Mouse (Mus musculus): Measurements from ENCODE around the gene Rpl18a. TPM values are rescaled to one million over a fixed set of nuclear protein-coding genes. Genes with fewer than 3 reads are reported as not detected.

Gene Rpl18a
- total RNA-seq (2014; fragmentation: Nextera tagmentation) (5,658 and 6,549 TPM in 2 replicates), total RNA-seq (2017) (2,742 and 3,425 TPM in 2 replicates)

DNA sequence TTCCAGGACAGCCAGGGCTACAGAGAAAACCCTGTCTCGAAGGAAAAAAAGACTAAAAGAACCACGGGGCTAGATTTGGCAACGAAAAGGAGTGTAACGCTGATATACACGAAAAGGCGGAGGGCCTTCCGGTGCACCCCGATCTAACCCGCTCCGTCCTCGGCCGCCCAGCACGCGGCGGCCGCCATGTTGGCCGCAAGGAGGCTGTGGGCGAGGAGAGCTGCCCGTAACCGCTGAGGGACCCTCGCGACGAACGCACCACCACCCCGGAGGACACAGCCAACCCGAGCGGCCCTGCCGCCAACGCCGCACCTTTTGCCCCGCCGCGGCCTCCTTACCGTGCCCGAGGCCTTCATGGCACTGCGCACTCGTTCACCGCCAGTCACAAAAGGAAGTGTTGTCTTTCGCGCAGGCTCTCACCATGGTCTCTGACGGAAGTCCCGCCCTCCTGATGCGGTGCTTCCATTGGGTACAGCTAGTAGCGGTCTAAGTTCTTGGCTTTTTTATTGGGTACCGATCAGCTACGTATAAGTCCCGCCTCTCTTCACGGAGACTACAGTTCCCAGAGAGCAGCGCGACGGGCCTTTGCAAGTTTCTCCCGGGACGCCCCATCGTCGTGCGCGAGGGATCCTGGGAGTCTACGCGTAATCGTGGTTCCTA lies at the start of gene Rpl18a:
Gene Rpl18a (minus strand): TSS at position 392 of the 660 bp plus-strand sequence.
- peak; percentile 86 for ATAC-seq (replicated peaks; ENCODE audit: poor library complexity, severe bottlenecking)

DNA sequence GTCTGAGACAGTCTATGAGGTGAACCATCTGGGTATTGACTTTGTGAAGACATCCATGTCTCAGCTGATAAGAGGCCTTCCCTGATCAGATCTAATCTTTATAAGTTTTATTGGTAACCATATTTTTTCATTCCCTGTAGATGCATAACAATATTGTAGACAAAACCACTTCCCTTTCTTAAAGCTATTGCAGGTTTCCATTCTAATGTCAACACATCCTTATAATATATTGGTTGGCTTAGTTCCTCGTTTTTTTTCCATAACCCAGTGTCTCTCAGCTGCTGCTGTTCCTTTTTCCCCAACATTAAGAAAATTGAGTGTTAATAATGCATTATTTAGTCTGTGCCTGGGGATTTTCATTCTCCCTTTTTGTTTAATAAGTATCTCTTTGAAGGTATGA lies 46.0 kb upstream of the Rpl18a start:
- peak; percentile 74 for ATAC-seq (replicated peaks; ENCODE audit: poor library complexity, severe bottlenecking)

- ATAC-seq (replicated peaks; ENCODE audit: poor library complexity, severe bottlenecking) = peak; percentile 30; the same call in 1 of the 2 replicates
These were observed 44.3 kb upstream of the Rpl18a start for GRCm38 (mm10) chr8:70941478-70941877.

GRCm38 (mm10) chr8:70937200-70937599 lies 40.0 kb upstream of the Rpl18a start:
- no peak for ATAC-seq (replicated peaks; ENCODE audit: poor library complexity, severe bottlenecking)

GRCm38 (mm10) chr8:70934786-70935185 lies 37.6 kb upstream of the Rpl18a start:
- ATAC-seq (replicated peaks; ENCODE audit: poor library complexity, severe bottlenecking) = no peak

- ATAC-seq (replicated peaks; ENCODE audit: poor library complexity, severe bottlenecking) = no peak
These were observed 35.8 kb upstream of the Rpl18a start for GRCm38 (mm10) chr8:70933036-70933435.

GRCm38 (mm10) chr8:70931731-70932130 lies 34.5 kb upstream of the Rpl18a start:
- ATAC-seq (replicated peaks; ENCODE audit: poor library complexity, severe bottlenecking) = no peak

- ATAC-seq (replicated peaks; ENCODE audit: poor library complexity, severe bottlenecking) = no peak
These were observed 31.6 kb upstream of the Rpl18a start for GRCm38 (mm10) chr8:70928778-70929322.

DNA sequence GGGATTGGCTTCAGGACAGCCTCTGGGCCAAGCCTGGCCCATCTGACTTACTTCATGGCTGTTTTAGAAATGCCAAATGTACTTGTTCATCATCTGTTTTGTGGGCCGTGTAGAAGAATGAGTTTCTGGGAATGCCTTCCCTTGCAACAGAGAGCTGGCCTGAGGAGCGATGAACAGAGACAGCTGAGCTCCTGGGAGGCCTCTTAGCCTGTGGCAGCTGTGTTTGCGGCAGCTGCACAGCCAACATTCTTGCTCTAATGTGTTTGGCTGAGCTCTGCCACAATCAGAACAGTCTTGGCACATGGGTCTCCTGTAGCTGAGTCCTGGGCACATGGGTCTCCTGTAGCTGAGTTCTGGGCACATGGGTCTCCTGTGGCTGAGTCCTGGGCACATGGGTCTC lies 30.9 kb upstream of the Rpl18a start:
- no peak for ATAC-seq (replicated peaks; ENCODE audit: poor library complexity, severe bottlenecking)

- no peak for ATAC-seq (replicated peaks; ENCODE audit: poor library complexity, severe bottlenecking)
These were observed 29.2 kb upstream of the Rpl18a start for GRCm38 (mm10) chr8:70926396-70926795.

DNA sequence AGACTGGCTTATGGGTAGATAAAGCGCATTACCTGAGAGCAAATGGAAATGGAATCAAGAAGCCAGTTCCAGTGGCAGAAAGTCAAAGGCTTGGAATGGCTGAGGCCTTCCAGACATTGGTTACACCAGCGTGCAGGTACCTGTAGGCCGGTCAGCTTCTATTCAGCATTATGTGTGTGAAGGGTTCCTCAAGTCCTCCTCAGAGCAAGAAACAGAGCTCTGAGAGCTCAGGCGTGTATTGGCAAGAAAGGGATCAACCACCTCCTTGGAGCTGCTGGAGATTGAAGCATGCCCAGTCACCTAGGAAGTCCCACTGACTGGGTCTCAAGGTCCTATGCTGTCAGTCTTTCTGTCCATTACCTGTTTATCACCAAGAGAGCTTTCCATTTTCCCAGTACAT lies 28.5 kb upstream of the Rpl18a start:
- ATAC-seq (replicated peaks; ENCODE audit: poor library complexity, severe bottlenecking) = no peak

GRCm38 (mm10) chr8:70924151-70924550 lies 26.9 kb upstream of the Rpl18a start:
- ATAC-seq (replicated peaks; ENCODE audit: poor library complexity, severe bottlenecking) = no peak

DNA sequence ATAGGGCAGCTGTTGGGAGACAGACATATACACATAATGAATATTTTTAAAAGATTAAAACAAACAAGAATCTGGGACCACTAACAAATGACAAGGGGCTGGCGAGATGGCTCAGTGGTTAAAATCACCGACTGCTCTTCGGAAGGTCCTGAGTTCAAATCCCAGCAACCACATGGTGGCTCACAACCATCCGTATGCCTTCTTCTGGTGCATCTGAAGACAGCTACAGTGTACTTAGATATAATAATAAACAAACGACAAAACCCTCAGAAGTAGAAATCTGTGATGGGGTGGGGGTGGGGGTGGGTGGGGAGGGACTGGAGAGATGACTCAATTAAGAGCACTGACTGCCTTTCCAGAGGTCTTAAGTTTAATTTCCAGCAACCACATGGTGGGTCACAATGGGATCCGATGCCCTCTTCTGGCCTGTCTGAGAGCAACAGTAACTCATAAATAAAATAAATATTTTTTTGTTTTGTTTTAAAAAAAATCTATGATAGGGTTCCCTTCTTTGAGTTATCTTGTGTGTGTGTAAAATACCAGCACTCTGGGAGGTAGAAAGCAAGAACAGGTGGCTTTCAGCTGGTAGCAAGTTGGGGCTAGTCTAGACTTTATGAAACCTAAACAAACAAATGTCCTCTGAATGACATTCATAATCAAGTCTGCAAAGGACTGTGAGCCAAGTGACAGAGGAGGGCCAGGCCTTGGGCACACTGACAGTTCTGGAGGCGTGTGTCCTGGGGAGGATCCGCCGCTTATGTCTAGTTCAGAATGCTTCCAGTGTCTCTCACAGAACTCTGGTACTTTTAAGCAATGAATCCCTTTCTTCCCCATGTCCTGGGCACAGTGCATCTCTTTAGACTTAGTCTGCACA lies 23.1 kb upstream of the Rpl18a start:
- ATAC-seq (replicated peaks; ENCODE audit: poor library complexity, severe bottlenecking) = no peak

DNA sequence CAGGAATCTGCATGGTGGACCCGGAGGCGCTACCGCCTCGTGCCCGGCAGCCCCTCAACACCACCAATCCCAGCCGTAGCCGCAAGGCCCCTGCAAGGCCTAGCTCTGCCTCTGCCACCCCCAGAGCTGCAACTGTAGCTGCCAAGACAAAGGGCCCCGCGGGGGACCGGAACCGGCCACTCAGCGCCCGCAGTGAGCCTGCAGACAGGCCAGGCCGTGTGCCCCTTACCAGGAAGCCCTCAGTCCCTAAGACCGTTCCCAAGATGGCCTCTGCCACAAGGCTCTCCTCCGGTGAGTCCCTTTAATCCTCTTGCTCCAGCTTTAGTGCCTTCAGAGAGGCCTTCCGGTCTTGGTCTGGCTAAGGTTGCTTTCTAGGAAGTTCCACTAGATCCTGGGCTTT lies 17.5 kb upstream of the Rpl18a start:
- ATAC-seq (replicated peaks; ENCODE audit: poor library complexity, severe bottlenecking) = no peak

DNA sequence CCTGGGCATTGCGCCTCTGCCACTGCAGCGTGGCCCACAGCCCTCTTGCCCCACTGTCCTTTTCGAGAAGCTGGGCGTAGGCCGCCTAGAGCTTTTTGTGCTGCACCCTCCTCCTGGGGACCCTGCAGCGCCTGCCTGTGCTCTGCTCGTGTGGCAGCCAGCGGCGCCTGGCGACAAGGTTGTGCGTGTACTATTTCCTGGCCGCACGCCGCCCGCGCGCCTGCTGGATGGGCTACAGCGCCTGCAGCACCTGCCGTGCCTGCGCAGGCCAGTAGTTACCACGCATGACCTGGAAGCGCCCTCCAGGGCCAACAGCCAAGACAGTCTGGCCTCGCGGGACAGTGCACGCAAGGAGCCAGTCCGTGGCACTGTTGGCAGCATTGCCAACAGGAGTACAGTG lies 16.3 kb upstream of the Rpl18a start:
- ATAC-seq (replicated peaks; ENCODE audit: poor library complexity, severe bottlenecking) = no peak

- ATAC-seq (replicated peaks; ENCODE audit: poor library complexity, severe bottlenecking) = no peak
These were observed 15.7 kb upstream of the Rpl18a start for GRCm38 (mm10) chr8:70912955-70913354.

DNA sequence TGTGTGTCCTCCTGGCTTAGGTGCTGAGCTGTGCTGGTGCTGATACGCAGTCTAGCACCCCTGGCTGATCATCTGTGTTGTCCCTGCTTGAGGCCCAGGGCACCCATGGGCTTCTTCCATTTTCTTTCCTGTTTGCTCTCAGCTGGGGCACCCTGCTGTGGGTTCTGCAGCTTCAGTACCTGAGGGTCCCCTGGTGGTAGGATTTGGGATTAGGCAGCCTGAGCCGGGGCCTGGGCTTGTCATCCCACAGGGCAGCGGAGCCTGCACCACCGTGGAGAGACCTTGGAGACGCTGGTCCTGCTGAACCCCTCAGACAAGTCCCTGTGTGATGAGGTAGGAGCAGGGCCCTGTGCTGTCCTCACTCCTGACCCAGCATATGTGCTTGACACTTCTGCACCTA lies 14.4 kb upstream of the Rpl18a start:
- peak; percentile 52 for ATAC-seq (replicated peaks; ENCODE audit: poor library complexity, severe bottlenecking)

- ATAC-seq (replicated peaks; ENCODE audit: poor library complexity, severe bottlenecking) = no peak
These were observed 10.3 kb upstream of the Rpl18a start for GRCm38 (mm10) chr8:70907518-70907917.

DNA sequence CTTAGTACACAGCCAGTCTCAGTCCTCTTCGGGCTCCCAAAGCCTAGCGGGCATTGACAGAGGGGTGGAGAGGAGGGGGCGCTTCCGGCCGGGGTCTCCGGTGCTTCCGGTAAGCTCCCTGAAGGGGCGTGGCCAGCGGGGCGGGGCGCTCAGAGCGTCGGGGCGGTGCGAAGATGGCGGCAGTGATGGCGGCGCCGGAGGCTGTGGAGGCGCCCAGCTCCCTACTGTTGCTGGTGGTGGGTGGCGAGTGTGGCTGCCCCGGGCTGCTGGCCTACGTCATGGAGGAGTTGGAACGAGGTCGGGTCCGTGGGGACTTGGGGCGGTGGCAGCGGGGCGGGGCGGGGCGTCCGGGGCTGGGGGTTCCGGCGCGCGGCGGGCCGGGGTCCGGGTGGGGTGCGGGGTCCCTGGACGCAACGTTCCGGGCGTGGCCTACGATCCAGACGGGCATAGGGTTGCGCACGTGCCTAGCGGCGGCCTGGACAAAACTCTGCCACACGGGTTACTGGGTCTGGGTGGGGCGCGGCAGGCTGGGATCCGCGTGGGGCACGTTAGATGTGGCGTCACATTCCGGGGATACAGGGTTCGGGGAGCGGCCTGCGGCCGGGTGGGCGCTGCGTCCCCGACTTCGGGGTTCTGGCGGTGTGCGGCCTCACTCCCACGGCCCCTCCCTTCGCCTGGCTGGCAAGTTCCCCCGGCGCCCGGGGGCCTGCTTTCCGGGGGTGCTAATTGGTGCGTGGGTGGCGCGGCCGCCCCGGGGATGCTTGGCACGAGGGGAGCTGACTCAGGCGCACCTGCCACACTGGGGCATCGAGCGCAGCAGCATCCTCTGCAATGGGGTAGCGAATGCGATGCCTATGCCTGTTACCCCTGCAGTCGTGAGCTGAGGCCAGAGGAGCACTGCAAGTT lies 8.9 kb upstream of the Rpl18a start, which contains the start of gene Map1s:
Gene Map1s (plus strand): TSS at position 102 of the 906 bp plus-strand sequence.
- peak; percentile 69 for ATAC-seq (replicated peaks; ENCODE audit: poor library complexity, severe bottlenecking)

DNA sequence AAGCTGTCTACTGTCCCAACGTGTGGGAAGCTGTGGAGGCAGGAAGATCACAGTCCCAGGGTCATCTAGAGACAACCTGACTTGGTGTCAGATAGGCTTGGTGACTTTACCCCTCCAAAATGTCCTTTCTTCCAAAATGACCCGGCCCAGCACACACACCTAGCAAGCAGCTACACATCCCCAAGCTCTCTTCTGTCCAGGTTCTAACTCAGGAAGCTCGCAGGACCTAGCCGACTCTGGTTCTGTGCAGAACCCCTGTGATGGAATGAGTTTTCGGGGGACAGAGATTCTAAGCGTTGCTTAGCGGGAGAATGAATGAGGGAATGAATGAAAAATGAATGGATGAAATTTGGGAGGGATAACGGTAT lies 8.2 kb upstream of the Rpl18a start:
- no peak for ATAC-seq (replicated peaks; ENCODE audit: poor library complexity, severe bottlenecking)
